Mouse (Mus musculus) ES-E14 (cell line): ENCODE data around the gene Cux2. TPM values are rescaled to one million over a fixed set of nuclear protein-coding genes. Genes with fewer than 3 reads are reported as not detected.

Source experiments
- DNase-seq: peaks from one replicate; pipeline ENCODE4 v3.0.0-alpha.2; 2013; ENCODE audit warnings: low read depth, low spot score
- H3K27ac ChIP-seq: 2 replicates; pipeline ENCODE4 v1.5.1; 2012; ENCODE audit warnings: low read depth, mild to moderate bottlenecking, low read length, moderate library complexity, mixed read lengths; ENCODE audit not compliant: poor library complexity, insufficient read depth, severe bottlenecking
- H3K36me3 ChIP-seq: 2 replicates; pipeline ENCODE4 v1.6.1; 2012; ENCODE audit warnings: mild to moderate bottlenecking, low read length, moderate library complexity, mixed read lengths; ENCODE audit not compliant: control insufficient read depth, poor library complexity, insufficient read depth, severe bottlenecking
- H3K4me1 ChIP-seq, 2 experiments: fragments of 150-350 bp in 1 of 2; sonication (generic) in 1 of 2; 2 replicates each; pipeline ENCODE4 v1.6.1; 2012; ENCODE audit warnings: low read length in 2 of 2, mild to moderate bottlenecking in 1 of 2, mixed read lengths in 1 of 2; ENCODE audit not compliant: control insufficient read depth in 2 of 2, insufficient read depth in 2 of 2, poor library complexity in 1 of 2
- H3K4me3 ChIP-seq, 2 experiments: fragments of 150-350 bp in 1 of 2; sonication (generic) in 1 of 2; 2 replicates each; pipeline ENCODE4 v1.5.1; 2012; ENCODE audit warnings: low read length in 2 of 2, low read depth in 1 of 2, mild to moderate bottlenecking in 1 of 2, mixed read lengths in 1 of 2; ENCODE audit not compliant: insufficient read depth in 1 of 2, poor library complexity in 1 of 2, severe bottlenecking in 1 of 2
- H3K9ac ChIP-seq: 2 replicates; pipeline ENCODE4 v1.6.1; 2012; ENCODE audit warnings: low read depth, mild to moderate bottlenecking, low read length, mixed read lengths; ENCODE audit not compliant: poor library complexity, insufficient read depth, severe bottlenecking
- H3K9me3 ChIP-seq: fragments of 150-350 bp; sonication (generic); 2 replicates; pipeline ENCODE4 v1.6.1; 2012; ENCODE audit warnings: low read depth, mild to moderate bottlenecking, low read length; ENCODE audit not compliant: control insufficient read depth, insufficient read depth
- CHD2 ChIP-seq: IDR thresholded peaks from 2 replicates; pipeline ENCODE4 v1.6.1; 2014; ENCODE audit warnings: mild to moderate bottlenecking, low read depth, low read length, inconsistent platforms
- HCFC1 ChIP-seq: IDR thresholded peaks from 2 replicates; pipeline ENCODE4 v1.6.1; 2012; ENCODE audit warnings: low read length, inconsistent platforms, borderline replicate concordance; ENCODE audit not compliant: insufficient read depth
- MAFK ChIP-seq: IDR thresholded peaks from 2 replicates; pipeline ENCODE4 v1.6.1; 2014; ENCODE audit warnings: mild to moderate bottlenecking, low read depth, low read length, inconsistent platforms; ENCODE audit not compliant: insufficient read depth
- ZC3H11A ChIP-seq: IDR thresholded peaks from 2 replicates; pipeline ENCODE4 v1.6.1; 2012; ENCODE audit warnings: low read depth, mild to moderate bottlenecking, inconsistent platforms, low read length, borderline replicate concordance
- ZNF384 ChIP-seq: IDR thresholded peaks from 2 replicates; pipeline ENCODE4 v1.6.1; 2012; ENCODE audit warnings: low read depth, low read length, inconsistent platforms
- in situ Hi-C, 2 experiments: fragments of 600-800 bp; cut with MboI; formaldehyde crosslinking; loops; one replicate each; pipeline ENCODE4 v1.15.1; 2025; ENCODE audit warnings: low sequenced_read_pairs in 2 of 2, inconsistent platforms in 1 of 2; ENCODE audit not compliant: unreplicated experiment in 2 of 2
- total RNA-seq: library from RNA; depleted of rRNA; stranded (reverse); fragments of 300-350 nt; gene quantifications from 2 replicates; pipeline ENCODE4 v1.2.3, GENCODE M21; 2012

The Cux2 gene
- total RNA-seq, 1 experiment, result 1.8 TPM

DNA sequence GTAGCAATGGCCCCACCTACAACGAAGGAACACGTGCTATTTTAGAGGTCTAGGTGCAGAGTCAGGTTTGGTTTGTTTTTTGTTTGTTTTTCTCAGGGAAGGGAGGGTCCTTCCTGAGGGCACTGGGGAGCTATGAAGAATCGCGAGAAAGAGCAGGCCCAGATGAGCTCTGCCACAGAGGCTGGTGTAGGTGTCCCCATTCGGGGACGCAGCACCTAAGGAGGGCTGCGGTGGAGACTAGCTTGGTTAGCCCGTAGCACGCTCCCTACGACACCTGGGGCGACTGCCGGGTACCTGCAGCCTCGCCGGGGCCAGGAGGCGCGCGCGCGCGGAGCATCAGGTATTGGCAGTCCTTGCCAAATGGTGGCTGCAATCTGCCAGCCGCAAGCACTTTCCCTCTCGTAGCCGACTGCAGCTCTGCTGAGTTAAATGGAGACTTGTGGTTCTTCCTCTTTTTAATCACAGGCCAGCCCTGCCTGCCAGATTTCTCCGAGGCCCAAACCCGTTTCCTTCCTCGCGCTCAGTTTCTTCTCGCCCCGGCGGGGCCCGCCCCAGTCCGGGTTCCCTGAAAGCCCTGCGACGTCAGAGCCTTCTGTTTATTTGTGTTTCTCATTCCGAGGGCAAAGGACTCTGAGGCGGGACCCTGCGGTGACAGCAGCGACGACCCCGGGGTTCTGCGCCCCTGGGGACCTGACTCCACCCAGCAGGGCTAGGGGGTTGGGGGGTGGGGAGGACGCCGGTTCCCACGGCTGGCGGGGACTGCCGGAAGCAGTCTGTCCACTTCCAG, 211.4 kb downstream of the Cux2 start:
- in situ Hi-C loops, result no loop called here
- Histone ChIP-seq H3K36me3 (no peaks in the 10 kb centered on the region), H3K9me3 (no peaks in the 10 kb centered on the region), H3K4me3 (peak overlapping the region; percentile 64 to 68), H3K9ac (peak overlapping the region; percentile 60), H3K27ac (peak overlapping the region; percentile 4; the same call in 1 of the 2 replicates), H3K4me1 (peaks cover 4 to 27% of the 10 kb centered on the region in 2 experiments)
- no peak for DNase-seq
- peak; percentile 58 for TF ChIP-seq CHD2
- TF ChIP-seq ZNF384, result no peak
- no peak for TF ChIP-seq HCFC1
- TF ChIP-seq ZC3H11A, result no peak
- TF ChIP-seq MAFK, result no peak

DNA sequence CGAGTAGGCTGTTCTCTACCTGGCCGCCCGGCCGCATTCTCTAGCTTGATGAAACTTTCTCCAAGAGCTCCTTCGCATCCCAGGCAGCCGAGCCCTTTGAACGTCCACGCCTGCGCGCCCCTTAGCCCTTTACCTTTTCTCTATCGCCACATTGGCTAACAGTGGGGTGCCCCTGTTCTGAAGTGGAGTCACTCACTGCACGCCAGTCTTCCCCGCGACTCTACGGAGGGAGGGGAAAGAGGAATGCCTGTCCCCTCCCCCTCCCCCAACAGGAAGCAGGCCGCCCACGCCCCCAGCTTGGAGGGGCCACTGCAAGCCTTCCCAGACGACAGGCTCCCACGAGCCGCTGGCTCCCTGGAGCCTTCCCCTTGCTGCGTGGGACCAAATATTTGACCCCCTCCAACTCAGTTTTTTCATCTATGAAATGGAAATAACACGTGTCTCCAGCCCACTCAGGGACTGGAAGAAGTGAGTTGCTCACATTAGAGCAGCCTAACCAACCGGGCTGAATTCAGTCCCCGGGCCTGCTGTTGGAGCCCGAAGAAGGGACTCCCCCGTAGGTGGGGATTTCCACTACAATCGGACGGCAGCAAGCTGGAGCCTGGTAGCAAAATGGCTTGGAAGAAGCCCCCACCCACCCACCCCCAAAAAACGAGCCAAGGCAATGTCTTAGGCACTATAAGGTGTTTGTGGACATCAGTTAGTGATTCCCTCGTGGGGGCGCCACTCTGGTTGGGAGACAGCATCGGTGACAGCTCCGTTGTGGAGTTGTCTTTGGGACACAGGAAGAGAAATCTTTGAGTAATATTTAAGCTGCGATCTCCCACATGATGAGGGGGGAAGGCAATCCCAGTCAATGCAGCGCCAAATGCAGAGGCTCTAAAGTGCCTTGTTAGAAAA, 212.2 kb downstream of the Cux2 start, which contains the start of gene Sh2b3:
TSS of gene Sh2b3 (minus strand) at position 206 of the 900 bp plus-strand sequence.
- Histone ChIP-seq H3K36me3 (no peaks in the 10 kb centered on the region; the same call in 1 of the 2 replicates), H3K9ac (peak within 1 kb of the TSS; percentile 92), H3K4me3 (peak within 1 kb of the TSS; percentile 89 to 92), H3K27ac (peak within 1 kb of the TSS; percentile 69), H3K9me3 (no peaks in the 10 kb centered on the region), H3K4me1 (peaks cover 3 to 26% of the 10 kb centered on the region in 2 experiments)
- peak; percentile 33; the same call in 1 of the 2 replicates for TF ChIP-seq CHD2
- TF ChIP-seq ZNF384, result no peak
- no peak for DNase-seq
- in situ Hi-C loops, result no loop called here

DNA sequence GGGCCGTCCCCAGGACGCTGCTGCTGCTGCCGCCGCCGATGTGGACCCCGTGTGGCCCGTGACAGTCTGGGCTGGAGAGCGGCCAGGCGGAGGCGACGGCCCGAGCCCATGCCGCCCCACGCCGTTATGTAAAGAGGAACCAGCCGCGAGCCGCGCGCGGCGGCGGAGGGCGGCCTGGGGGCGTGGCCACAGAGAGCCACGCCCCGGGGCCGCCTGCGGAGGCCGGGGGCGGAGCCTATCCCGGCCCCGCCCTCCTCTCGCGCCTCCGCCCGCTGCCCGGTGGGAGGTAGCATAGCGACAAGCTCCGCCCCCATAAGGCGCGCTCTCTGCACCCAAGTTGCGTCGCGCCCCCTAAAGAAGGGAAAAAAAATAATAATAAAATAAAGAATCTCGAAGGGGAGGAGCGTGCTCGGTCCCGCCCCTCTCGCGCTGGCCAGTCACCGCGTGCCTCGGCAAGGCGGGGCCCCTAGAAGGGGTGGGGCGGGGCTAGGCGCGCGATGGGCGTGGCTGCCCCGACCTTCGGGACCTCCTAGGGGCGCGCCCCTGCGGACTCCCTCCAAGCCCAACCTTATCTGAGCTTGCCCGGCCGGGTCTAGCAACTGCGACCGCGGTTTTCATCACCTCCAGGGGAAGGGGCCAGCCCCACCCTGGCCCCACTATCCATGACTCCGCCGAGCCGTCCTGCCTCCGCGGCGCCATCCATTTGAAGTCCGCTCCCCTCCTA, 213.0 kb downstream of the Cux2 start:
- H3K36me3 ChIP-seq, result no peaks in the 10 kb centered on the region; the same call in 1 of the 2 replicates
- H3K27ac ChIP-seq, result peak overlapping the region; percentile 69
- no peaks in the 10 kb centered on the region for H3K9me3 ChIP-seq
- TF ChIP-seq ZNF384 (peak; percentile 81; the same call in 1 of the 2 replicates), ZC3H11A (no peak)
- in situ Hi-C loops, result no loop called here
- peaks cover 3 to 26% of the 10 kb centered on the region in 2 experiments for H3K4me1 ChIP-seq
- peak overlapping the region; percentile 92 for H3K9ac ChIP-seq
- peak overlapping the region; percentile 89 to 92 for H3K4me3 ChIP-seq
- peak; percentile 91 for DNase-seq

DNA sequence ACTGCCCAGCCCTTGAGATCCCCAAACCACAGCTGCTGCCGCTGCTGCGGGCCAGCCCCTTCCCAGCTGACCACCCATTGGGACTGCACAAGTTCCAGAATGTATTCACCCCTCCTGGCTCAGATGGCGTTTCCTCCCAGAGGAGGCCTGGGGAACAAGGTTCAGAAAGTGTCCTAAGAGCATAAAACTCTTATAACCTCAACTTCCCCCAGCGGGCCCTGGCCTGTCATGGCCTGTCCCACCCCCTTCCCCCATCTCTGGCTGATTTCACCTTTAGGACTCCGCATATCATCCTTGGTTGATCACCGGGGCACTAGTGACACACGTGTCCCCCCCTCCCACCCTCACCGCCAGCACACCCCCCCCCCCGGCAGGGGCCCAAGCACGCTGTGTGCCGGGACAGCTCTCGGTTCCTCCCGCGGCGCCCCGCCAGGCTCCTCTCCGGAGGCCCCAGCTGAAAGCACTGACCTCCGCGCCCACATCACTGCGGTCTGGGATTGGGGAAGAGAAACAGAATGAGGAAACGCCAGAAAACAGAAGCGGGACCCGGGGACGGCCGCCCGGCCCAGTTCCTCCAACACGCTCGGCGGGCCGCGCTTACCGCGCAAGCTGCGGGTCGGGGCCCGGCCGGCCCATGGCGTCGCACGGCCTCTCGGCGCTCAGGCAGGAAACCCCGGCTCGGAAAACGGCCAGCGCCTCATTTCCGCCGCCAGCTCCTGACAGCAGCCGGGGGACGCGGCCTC, 213.8 kb downstream of the Cux2 start:
- H3K4me3 ChIP-seq, result peak overlapping the region; percentile 89 to 92
- peaks cover 3 to 26% of the 10 kb centered on the region in 2 experiments for H3K4me1 ChIP-seq
- H3K9me3 ChIP-seq, result no peaks in the 10 kb centered on the region
- no peaks in the 10 kb centered on the region; the same call in 1 of the 2 replicates for H3K36me3 ChIP-seq
- H3K9ac ChIP-seq, result peak overlapping the region; percentile 92
- DNase-seq, result no peak
- H3K27ac ChIP-seq, result no peak overlapping the region
- peak; percentile 50; the same call in 1 of the 2 replicates for TF ChIP-seq HCFC1
- TF ChIP-seq MAFK, result no peak
- in situ Hi-C loops, result no loop called here
